Mouse (Mus musculus): ENCODE data around the gene Zp3. TPM values are rescaled to one million over a fixed set of nuclear protein-coding genes. Genes with fewer than 3 reads are reported as not detected.

Gene Zp3
- polyA plus RNA-seq, 1 experiment from 2014 or later: not detected

DNA sequence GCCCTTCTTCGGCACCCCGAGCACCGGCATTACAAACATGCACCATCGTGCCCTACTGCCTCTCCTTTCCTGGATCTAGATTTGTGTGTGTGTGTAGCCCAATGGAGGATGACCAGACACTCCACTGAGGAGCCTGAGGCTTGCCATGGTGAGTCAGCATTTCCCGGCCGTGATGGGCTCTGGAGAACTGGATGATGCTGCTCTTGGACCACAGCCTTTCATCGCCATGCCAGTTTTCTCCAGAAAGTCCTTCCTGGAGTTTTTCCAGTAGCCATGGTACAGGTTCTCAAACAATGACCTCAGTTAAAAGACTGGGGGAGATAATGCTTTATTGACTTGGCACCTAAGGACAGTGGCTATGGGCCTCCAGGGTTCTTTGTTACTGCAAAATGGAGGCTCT lies 20.0 kb upstream of the Zp3 start:
- H3K36me3 ChIP-seq (ENCODE audit: control insufficient read depth, insufficient read depth): no peaks in the 10 kb centered on the region
- ATAC-seq: no peak
- no peak overlapping the region for H3K4me3 ChIP-seq (replicated peaks; ENCODE audit: low read length)
- no peaks in the 10 kb centered on the region for H3K9me3 ChIP-seq (ENCODE audit: control insufficient read depth, low read length)
- no peak overlapping the region for H3K9ac ChIP-seq (replicated peaks; ENCODE audit: low read depth, low read length)
- 96% methylated on average over 7 of the region's 7 CpGs for WGBS
- peaks cover 12% of the 10 kb centered on the region for H3K4me1 ChIP-seq (replicated peaks; ENCODE audit: control insufficient read depth, insufficient read depth, low read length)
- no peaks in the 10 kb centered on the region for H3K27me3 ChIP-seq (replicated peaks; ENCODE audit: control insufficient read depth, insufficient read depth, low read length)
- H3K4me2 ChIP-seq (ENCODE audit: low read length): no peak overlapping the region
- H3K27ac ChIP-seq (ENCODE audit: low read length): no peak overlapping the region

- H3K27me3 ChIP-seq (replicated peaks; ENCODE audit: control insufficient read depth, insufficient read depth, low read length): no peaks in the 10 kb centered on the region
- no peaks in the 10 kb centered on the region for H3K9me3 ChIP-seq (ENCODE audit: control insufficient read depth, low read length)
- H3K27ac ChIP-seq (ENCODE audit: low read length): no peak overlapping the region
- no peak for ATAC-seq
- no peaks in the 10 kb centered on the region for H3K36me3 ChIP-seq (ENCODE audit: control insufficient read depth, insufficient read depth)
- H3K4me3 ChIP-seq (replicated peaks; ENCODE audit: low read length): no peak overlapping the region
- no peak overlapping the region for H3K4me2 ChIP-seq (ENCODE audit: low read length)
- WGBS: 96% methylated on average over 15 of the region's 15 CpGs
- peaks cover 18% of the 10 kb centered on the region for H3K4me1 ChIP-seq (replicated peaks; ENCODE audit: control insufficient read depth, insufficient read depth, low read length)
- no peak overlapping the region for H3K9ac ChIP-seq (replicated peaks; ENCODE audit: low read depth, low read length)
Observed at GRCm38 (mm10) chr5:135960909-135961635, 18.8 kb upstream of the Zp3 start.

DNA sequence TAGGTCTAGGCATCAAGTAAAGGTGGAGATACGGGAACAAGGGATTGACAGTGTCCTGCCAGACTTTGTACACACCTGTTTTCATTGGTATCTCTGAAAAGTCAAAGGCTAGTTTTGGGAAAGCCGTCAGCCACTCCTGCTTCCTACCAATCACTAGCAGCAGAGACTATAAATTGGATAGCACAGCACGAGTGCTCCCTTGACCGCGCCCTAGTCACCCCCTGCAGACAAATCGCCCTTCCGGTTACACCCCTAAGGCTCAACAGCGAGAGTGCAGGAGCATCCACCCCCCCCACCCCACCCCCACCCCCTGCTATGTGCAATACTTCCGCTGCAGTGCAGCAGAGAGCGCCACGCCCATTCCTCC lies 17.8 kb upstream of the Zp3 start:
- peak overlapping the region; percentile 81 for H3K4me2 ChIP-seq (ENCODE audit: low read length)
- H3K9me3 ChIP-seq (ENCODE audit: control insufficient read depth, low read length): no peaks in the 10 kb centered on the region
- H3K4me3 ChIP-seq (replicated peaks; ENCODE audit: low read length): peak overlapping the region; percentile 49
- no peaks in the 10 kb centered on the region for H3K36me3 ChIP-seq (ENCODE audit: control insufficient read depth, insufficient read depth)
- peak overlapping the region; percentile 83 for H3K27ac ChIP-seq (ENCODE audit: low read length)
- peak overlapping the region; percentile 53 for H3K9ac ChIP-seq (replicated peaks; ENCODE audit: low read depth, low read length)
- 2% methylated on average over 11 of the region's 11 CpGs for WGBS
- peaks cover 14% of the 10 kb centered on the region for H3K4me1 ChIP-seq (replicated peaks; ENCODE audit: control insufficient read depth, insufficient read depth, low read length)
- ATAC-seq: no peak
- no peaks in the 10 kb centered on the region for H3K27me3 ChIP-seq (replicated peaks; ENCODE audit: control insufficient read depth, insufficient read depth, low read length)

DNA sequence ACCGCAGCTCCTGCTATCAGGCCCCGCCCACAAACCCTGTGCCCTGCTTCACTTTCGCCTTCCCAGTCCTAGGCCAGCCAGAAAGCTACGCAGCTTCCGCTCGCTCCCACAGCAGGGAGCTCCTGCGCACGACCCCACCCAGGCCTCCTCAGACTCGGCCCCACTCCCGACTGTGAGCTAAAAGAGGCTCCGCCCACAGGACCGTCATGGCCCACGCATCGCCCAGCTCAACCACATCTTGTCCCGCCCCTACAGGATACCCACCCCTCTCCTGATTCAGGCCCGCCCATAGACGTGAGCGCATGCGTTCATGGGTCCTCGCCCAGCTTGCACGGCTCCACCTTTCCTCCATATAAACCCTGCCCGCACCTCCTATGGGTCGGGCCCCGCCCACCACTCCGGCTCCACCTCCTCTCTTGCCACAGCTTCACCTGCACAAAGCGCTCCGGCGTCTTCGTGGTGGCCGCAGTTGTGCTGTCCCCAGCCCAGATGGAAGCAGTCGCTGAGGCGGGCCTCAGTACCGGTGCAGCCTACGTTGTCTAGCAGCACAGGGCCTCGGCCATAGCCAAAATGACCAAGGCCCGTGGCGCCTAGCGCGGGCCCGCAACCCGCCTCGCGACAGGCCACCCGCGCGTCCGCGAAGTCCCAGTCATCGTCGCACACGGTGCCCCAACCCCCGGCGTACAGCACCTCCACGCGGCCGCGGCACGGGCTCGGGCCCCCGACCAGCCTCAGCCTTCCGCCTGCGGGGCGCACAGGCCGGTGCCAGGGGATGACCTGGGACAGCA lies 17.2 kb upstream of the Zp3 start:
- ATAC-seq: peak; percentile 96
- no peaks in the 10 kb centered on the region for H3K9me3 ChIP-seq (ENCODE audit: control insufficient read depth, low read length)
- H3K4me3 ChIP-seq (replicated peaks; ENCODE audit: low read length): peak overlapping the region; percentile 49
- no peaks in the 10 kb centered on the region for H3K36me3 ChIP-seq (ENCODE audit: control insufficient read depth, insufficient read depth)
- peaks cover 12% of the 10 kb centered on the region for H3K4me1 ChIP-seq (replicated peaks; ENCODE audit: control insufficient read depth, insufficient read depth, low read length)
- H3K27me3 ChIP-seq (replicated peaks; ENCODE audit: control insufficient read depth, insufficient read depth, low read length): no peaks in the 10 kb centered on the region
- H3K9ac ChIP-seq (replicated peaks; ENCODE audit: low read depth, low read length): peak overlapping the region; percentile 87
- under 1% methylated on average over 64 of the region's 64 CpGs for WGBS
- peak overlapping the region; percentile 83 for H3K27ac ChIP-seq (ENCODE audit: low read length)
- peak overlapping the region; percentile 81 for H3K4me2 ChIP-seq (ENCODE audit: low read length)

GRCm38 (mm10) chr5:135963280-135963627 lies 16.6 kb upstream of the Zp3 start:
- Histone ChIP-seq H3K4me3 (replicated peaks; ENCODE audit: low read length) (peak overlapping the region; percentile 49), H3K4me1 (replicated peaks; ENCODE audit: control insufficient read depth, insufficient read depth, low read length) (peaks cover 12% of the 10 kb centered on the region), H3K27ac (ENCODE audit: low read length) (peak overlapping the region; percentile 83), H3K9me3 (ENCODE audit: control insufficient read depth, low read length) (no peaks in the 10 kb centered on the region), H3K4me2 (ENCODE audit: low read length) (peak overlapping the region; percentile 81), H3K36me3 (ENCODE audit: control insufficient read depth, insufficient read depth) (no peaks in the 10 kb centered on the region), H3K27me3 (replicated peaks; ENCODE audit: control insufficient read depth, insufficient read depth, low read length) (no peaks in the 10 kb centered on the region), H3K9ac (replicated peaks; ENCODE audit: low read depth, low read length) (peak overlapping the region; percentile 87)
- ATAC-seq: no peak
- 3% methylated on average over 6 of the region's 6 CpGs for WGBS

DNA sequence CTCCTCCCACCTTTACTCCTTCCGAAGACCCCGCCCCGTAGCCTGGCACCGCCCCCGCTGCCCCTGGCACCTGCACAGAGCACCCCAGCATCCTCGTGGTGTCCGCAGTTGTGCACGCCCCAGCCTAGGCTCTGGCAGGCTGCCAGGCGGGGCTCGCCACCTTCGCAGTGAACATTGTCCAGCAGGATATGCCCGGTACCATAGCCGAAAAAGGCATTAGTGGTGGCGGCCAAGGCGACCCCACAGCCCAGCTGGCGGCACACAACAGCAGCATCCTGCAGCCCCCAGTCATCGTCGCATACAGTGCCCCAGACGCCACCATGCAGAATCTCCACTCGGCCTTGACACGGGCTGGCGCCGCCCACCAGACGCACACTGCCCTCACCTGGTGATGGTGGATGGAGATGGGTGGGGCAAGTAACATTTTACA lies 14.4 kb upstream of the Zp3 start:
- Histone ChIP-seq H3K4me2 (ENCODE audit: low read length) (peak overlapping the region; percentile 35), H3K4me1 (replicated peaks; ENCODE audit: control insufficient read depth, insufficient read depth, low read length) (peaks cover 12% of the 10 kb centered on the region), H3K4me3 (replicated peaks; ENCODE audit: low read length) (0 out of 2 replicates have a peak overlapping the region, but pooled peaks have one; percentile 4), H3K27ac (ENCODE audit: low read length) (no peak overlapping the region), H3K27me3 (replicated peaks; ENCODE audit: control insufficient read depth, insufficient read depth, low read length) (no peaks in the 10 kb centered on the region), H3K36me3 (ENCODE audit: control insufficient read depth, insufficient read depth) (no peaks in the 10 kb centered on the region), H3K9me3 (ENCODE audit: control insufficient read depth, low read length) (no peaks in the 10 kb centered on the region), H3K9ac (replicated peaks; ENCODE audit: low read depth, low read length) (peak overlapping the region; percentile 10)
- 8% methylated on average over 24 of the region's 24 CpGs for WGBS
- ATAC-seq: no peak

- Histone ChIP-seq H3K36me3 (ENCODE audit: control insufficient read depth, insufficient read depth) (no peaks in the 10 kb centered on the region), H3K9me3 (ENCODE audit: control insufficient read depth, low read length) (no peaks in the 10 kb centered on the region), H3K27ac (ENCODE audit: low read length) (no peak overlapping the region), H3K9ac (replicated peaks; ENCODE audit: low read depth, low read length) (no peak overlapping the region), H3K4me2 (ENCODE audit: low read length) (no peak overlapping the region), H3K4me3 (replicated peaks; ENCODE audit: low read length) (no peak overlapping the region), H3K4me1 (replicated peaks; ENCODE audit: control insufficient read depth, insufficient read depth, low read length) (peaks cover 10% of the 10 kb centered on the region), H3K27me3 (replicated peaks; ENCODE audit: control insufficient read depth, insufficient read depth, low read length) (no peaks in the 10 kb centered on the region)
- ATAC-seq: no peak
- 64% methylated on average over 9 of the region's 9 CpGs for WGBS
Observed at GRCm38 (mm10) chr5:135966866-135967265, 13.0 kb upstream of the Zp3 start.

GRCm38 (mm10) chr5:135968781-135969180 lies 11.1 kb upstream of the Zp3 start:
- ATAC-seq: no peak
- H3K9ac ChIP-seq (replicated peaks; ENCODE audit: low read depth, low read length): no peak overlapping the region
- 59% methylated on average over 1 of the region's 1 CpGs for WGBS

GRCm38 (mm10) chr5:135970247-135970646 lies 9.7 kb upstream of the Zp3 start:
- H3K27me3 ChIP-seq (replicated peaks; ENCODE audit: control insufficient read depth, insufficient read depth, low read length): no peaks in the 10 kb centered on the region
- H3K4me1 ChIP-seq (replicated peaks; ENCODE audit: control insufficient read depth, insufficient read depth, low read length): peaks cover 5% of the 10 kb centered on the region; the same call in 1 of the 2 replicates
- no peak overlapping the region for H3K4me3 ChIP-seq (replicated peaks; ENCODE audit: low read length)
- H3K9me3 ChIP-seq (ENCODE audit: control insufficient read depth, low read length): no peaks in the 10 kb centered on the region
- ATAC-seq: no peak
- no peak overlapping the region for H3K27ac ChIP-seq (ENCODE audit: low read length)
- no peak overlapping the region for H3K4me2 ChIP-seq (ENCODE audit: low read length)
- no peak overlapping the region for H3K9ac ChIP-seq (replicated peaks; ENCODE audit: low read depth, low read length)
- 81% methylated on average over 6 of the region's 6 CpGs for WGBS
- H3K36me3 ChIP-seq (ENCODE audit: control insufficient read depth, insufficient read depth): no peaks in the 10 kb centered on the region

More at GRCm38 (mm10) chr5:135968781-135969180, 11.1 kb upstream of the Zp3 start:
- no peak overlapping the region for H3K4me3 ChIP-seq (replicated peaks; ENCODE audit: low read length)
- no peak overlapping the region for H3K4me2 ChIP-seq (ENCODE audit: low read length)
- no peaks in the 10 kb centered on the region for H3K27me3 ChIP-seq (replicated peaks; ENCODE audit: control insufficient read depth, insufficient read depth, low read length)
- H3K4me1 ChIP-seq (replicated peaks; ENCODE audit: control insufficient read depth, insufficient read depth, low read length): peaks cover 6% of the 10 kb centered on the region; the same call in 1 of the 2 replicates
- H3K27ac ChIP-seq (ENCODE audit: low read length): no peak overlapping the region
- no peaks in the 10 kb centered on the region for H3K36me3 ChIP-seq (ENCODE audit: control insufficient read depth, insufficient read depth)
- no peaks in the 10 kb centered on the region for H3K9me3 ChIP-seq (ENCODE audit: control insufficient read depth, low read length)
